Mouse (Mus musculus) hindlimb bud, embryonic 11.5 days (tissue): ENCODE data around the gene Tgtp2.
"Not testable (repeated sequence)": the region's sequence is repeated elsewhere in the genome, so short reads cannot be mapped to it uniquely, and the experiment has no call there.

Experiments used
- DNase-seq: peaks from one replicate; pipeline ENCODE4 v3.0.0-alpha.2; 2012; ENCODE audit warnings: low read depth, low spot score; ENCODE audit errors: extremely low spot score

The Tgtp2 gene

DNA sequence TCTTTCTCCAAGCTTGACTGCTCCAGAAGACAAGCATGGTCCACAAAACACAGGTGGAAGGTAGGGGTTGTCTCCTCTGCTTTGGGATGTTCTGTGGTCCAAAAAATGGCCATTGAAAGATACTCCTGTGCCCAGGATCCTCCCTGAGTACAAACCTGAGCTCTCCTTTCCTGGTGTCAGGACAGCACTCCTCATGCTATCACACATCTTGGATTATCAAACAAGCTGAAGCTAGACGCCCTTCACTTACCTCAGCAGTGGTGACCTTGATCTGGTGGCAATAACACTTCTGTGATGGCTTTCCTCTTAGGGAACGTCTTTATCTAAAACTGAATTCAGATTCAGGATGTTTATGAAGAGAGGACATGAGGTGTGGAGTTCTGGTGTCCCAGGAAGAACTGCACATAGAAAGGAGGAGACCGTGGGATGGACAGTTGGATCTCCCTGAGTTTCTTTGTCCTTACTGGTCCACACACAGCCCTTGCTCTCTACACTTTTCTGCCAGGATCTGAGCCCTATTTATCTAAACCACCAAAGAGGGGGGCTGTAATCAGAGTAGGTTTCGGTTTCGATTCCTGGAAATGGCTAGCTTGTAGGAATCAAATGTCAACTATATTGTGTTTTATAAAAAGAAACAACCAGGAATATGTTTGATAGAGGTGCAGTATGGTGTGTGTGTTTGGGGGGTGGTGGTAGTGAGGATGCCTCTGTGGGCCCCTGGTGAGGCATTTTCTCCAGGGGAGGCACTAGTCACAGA is at the start of gene Tgtp2:
Tgtp2 (minus strand) TSS at position 494 of the 757 bp plus-strand sequence.
- DNase-seq = not testable (repeated sequence)

DNA sequence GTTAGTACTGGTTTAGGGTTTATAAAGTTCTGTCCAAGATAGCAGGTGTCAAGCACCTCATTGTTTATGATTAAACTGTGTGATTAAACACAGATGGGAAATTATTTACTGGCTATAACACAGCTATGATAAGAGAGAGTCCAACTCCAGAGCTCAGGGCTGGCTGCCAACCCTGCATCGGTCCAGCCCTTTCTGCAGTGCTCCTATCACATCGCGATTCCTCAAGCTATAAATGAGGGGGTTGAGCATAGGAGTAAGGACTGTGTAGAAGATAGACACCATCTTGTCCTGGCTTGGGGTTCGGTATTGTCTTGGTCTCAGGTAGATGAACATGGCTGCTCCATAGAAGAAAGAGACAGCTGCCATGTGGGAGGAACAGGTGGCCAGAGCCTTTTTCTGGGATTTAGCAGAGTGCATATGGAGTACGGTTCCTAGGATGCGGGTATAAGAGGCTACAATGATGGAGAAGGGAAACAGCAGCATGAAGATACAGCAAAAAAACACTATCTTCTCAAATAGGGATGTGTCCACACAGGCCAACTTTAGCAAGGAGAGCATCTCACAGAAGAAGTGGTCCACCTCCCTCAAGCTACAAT is 48.7 kb upstream of the Tgtp2 start:
- DNase-seq = no peak

DNA sequence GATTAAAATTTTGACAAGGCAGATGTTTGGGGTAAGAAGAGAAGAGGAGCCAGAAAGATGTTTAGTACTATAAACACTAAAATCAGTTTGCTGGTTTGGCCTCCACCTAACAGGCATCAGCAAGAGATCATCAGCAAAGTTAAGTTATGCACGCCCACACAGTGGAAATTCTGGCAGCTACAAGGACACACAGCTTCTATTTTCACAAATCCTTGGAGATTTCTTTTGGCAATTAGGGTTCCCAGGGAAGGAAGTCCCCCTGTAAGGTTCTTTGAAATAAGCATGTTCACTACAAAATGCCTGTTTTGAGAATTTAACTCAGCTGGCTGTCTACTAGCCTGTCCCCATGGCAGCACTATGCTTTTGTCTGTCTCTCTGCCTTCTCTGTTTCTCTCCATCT is 47.0 kb upstream of the Tgtp2 start:
- DNase-seq = no peak

DNA sequence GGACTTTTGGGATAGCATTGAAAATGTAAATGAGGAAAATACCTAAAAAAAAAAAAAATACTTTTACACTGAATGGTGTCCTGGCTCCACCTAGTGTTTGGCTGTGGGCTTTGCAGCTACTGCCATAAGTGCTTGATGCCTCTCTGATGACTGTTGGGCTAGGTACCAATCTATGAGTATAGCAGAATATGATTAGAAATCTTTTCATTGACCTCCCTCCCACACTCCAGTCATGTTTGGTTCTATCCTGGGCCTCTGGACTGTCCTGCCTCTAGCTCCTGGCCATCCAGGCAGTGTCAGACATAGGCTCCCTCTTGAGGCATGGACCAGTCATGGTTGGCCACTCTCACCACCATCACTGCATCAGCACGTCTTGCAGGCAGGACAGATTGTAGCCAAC is 44.8 kb upstream of the Tgtp2 start:
- no peak for DNase-seq

DNA sequence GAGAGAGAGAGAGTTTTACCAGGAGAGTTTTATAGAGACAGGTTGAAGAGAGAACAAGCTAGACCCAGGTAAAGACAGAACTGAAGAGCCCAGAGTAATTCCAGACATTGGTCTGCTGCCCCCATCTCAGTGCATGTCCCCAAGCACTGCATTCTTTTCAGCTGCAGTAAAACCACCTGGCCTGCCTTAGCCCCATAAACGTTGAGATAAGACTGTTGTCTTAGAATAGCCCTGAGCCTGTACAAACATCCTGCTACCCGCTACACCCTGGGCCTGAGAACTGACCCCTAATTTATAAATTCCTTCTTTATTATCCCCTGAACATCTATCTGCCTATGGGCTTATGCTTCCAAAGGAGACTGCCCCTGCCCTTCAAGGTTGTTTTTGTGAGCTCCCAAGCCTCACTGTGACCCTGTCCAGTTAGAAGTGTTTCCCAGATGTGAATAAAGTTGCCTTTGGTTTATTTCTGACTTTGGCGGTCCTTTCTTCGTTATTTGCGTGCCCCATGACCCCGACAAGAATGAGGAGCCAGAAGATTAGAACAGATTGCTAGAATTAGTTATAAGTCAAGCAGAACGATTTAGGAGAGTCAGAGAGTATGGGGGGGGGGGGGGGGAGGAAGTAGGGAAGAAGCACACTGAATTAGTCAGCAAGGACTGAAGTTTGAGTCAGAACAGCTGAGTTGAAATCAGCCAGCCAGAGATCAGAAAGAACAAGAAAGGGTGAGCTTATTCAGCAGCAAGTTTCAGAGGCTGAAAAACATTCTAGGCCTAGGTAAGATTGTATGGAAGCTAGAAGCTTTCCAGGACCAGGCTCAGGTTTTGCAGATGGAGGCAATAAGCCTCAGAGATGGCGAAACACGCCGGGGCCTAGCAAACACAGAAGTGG is 43.9 kb upstream of the Tgtp2 start:
- DNase-seq = no peak

DNA sequence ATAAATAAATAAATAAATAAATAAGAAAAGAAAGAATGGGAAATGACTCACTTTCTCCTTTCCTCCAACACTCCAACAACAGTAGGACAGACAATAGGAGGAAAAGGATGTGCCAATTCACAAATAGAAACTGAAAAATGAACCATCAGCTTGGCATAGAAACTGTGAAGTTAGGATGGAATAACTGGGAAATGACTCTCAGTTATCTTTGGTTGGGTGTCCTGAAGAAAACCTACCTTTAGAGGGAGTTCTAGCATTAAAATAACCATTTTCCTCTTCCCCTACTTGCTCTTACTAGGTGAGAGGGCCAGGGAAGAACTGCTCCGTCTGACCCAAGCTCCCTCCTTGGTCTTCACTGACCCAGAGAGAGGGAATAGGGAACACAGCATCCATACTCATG is 41.7 kb upstream of the Tgtp2 start:
- no peak for DNase-seq

DNA sequence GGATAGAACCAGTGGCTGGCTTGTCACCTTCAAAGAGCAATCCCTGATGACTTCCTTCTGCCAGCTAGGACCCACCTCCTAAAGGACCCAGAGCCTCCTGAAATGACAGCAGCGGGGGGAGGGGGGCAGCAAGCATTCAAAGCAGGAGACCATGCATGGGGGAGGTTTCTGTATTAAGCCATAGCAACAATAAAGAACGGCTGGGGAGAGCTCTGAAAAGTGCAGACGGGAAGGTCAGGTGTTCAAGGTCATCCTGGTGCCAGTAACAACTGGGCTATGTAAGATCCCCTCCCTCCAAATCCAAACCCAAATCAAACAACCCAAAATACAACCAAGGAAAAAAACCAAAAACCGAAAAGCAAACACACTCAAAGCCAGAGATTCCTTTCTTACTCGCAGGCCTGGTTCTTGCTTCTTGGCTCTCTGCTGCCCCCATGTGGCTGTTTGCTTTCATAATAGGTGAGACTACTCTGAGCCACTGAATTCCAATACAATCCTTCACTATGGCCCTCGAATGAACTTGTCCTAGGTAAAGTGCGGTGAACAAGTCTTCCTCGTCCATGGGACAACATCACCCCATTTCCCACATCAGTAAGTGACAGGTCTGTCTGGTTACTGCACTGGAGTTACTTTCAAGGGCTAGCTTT is 39.2 kb upstream of the Tgtp2 start:
- DNase-seq = peak; percentile 83

DNA sequence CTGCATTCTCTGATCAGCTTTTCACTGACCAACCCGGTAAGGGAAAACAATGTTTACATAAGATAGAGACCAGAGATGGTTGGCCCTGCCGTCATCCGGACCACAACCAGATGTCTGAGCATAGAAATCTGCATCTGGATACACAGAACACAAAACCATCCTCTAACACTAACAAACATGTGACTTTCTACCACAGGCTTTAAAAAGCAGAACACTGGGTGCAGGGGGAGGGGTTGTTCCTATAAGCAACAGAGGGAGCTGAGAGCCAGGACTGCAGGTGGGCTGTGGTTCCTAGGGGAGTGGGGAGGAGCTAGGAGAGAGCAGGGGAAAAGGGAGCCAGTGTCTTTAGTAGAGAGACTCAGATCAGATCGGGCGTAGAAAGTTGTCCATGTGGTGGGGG is 37.5 kb upstream of the Tgtp2 start:
- no peak for DNase-seq

DNA sequence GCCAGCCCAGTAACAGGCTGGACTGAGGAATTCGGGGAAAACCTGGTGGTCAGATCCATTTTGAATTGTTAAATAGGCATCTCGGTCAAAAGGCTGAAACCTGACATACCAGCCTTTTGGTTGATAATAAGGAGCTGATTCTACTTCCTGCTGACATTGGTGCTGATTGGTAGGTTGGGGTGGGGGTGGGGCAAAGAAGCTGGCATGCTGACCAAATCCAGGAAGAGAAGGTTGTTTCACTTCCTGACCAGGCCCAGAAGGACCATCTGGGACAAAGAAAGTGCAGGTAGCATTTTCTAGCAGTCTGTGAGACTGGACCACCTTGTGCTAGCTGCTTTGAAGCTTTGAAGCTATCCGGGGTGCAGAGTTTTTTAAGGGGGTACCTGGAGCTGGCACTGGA is 36.4 kb upstream of the Tgtp2 start:
- no peak for DNase-seq

DNA sequence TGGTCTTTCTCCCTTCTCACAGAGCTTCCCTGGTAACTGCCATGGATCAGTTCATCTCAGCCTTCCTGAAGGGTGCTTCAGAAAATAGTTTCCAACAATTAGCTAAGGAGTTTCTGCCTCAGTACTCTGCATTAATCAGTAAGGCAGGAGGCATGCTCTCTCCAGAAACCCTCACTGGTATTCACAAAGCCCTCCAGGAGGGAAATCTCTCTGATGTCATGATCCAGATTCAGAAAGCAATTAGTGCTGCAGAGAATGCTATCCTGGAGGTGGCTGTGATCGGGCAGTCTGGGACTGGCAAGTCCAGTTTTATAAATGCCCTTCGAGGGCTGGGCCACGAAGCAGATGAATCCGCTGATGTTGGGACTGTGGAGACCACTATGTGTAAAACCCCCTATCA is 31.4 kb upstream of the Tgtp2 start:
- DNase-seq = no peak

DNA sequence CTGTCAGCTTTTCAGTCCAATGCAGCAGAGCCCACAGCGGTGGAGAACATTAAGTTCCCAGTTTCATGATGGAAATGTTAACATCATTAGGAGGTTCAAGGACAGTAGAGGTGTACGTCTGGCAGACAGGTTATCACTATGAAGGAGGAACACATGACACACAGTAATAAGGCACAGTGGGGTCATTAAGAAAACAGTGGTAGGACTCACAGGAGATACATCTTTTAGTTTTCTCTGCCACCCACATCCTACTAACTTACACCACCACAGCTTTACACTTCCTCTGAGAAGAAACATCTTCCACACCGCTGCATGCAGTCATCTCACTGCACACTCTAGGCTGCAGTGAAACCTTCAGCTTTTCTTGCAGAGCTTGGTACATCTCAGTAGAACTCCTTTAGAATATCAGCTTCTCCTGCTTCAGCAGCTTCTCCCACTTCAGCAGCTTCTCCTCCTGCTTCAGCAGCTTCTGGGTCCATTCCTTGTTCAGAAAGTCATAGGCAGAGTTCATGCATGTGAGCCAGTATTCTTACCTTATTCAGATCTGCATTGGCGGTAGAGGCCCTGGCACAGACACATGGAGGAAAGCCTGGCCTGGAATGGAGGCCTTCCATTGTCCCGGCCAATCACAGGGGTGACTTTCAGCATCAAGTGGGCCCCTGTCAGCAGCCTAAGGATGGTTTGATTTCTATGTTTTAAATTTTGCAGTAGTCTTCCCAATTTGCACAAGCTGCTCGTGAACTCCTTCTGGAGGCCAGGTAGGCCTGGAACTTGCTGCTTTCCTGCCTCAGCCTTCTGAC is 30.1 kb upstream of the Tgtp2 start:
- no peak for DNase-seq

DNA sequence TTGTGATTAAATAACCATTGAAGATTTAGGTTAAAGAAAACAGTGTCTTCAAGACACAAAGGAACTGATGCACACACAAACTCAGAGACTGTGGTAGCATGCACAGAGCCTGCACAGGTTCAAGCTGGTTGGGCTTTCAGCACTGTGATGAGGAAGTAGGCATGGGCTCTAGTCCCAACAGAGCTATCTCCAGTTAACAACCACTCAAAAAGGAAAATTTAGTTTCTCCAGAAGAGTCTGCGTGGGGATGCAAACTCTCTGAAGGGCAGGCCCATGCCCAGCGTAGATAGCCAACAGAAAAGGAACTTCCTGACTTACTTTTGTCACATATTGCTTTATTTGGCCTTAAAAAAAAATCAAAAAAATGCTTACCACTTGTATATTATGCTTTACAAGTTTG is 28.8 kb upstream of the Tgtp2 start:
- no peak for DNase-seq

DNA sequence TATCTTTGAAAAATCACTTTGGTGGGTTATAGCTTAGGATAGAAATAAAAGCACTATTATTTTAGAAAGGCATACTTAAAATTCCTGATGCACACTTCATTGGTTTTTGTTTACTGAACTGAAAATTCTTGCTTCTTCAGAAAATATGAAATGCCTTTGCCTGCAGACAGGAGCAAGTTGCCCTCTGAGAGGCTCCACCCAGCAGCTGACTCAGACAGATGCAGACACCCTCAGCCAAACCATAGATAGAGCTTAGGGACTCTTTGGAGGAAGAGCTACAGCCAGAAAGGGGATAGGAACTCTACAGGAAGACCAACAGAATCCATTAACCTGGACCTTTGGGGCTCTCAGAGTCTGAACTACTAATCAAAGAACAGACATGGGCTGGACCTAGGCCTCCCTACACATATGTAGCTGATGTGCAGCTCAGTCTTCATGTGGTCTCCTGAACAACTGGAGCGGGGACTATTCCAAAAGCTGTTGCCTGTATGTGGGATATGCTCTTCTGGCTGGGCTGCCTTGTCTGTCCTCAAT is 28.1 kb upstream of the Tgtp2 start:
- DNase-seq = no peak

DNA sequence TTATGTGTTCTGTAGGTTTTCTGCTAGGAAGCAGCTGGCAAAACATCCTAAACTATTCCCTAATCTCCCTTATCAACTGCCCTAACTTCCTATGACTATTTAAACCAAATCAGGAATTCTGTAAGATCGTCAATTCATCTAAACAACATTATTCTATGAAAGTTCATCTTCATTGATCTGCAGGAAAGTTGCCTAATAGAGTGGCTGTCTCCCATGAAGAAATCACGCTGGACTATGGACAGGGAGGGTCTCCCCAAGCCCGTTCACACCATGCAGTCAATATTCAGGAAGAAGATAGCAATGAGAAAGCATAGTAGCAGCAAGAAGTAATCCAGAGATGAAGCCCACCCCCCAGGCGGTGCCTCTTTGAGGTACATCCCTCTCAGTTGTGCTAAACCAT is 27.2 kb upstream of the Tgtp2 start:
- no peak for DNase-seq

DNA sequence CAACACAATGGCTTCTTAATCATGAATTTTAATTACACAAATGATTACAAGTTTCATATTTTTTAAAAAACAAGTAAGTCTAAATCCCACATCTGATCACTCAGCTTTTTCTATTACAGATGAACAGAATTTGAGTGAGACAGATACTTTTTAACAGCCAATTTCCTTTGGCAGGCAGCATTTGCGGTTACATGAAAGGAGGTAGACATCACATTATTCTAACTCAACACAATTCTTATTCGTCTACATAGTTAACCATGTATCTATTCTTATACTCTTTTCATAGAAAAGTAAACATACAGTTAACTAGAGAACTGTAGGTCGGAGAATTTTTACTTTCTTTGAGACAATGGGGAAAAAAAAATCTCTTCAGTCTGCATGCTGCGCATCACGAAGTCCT is 26.5 kb upstream of the Tgtp2 start:
- DNase-seq = no peak

DNA sequence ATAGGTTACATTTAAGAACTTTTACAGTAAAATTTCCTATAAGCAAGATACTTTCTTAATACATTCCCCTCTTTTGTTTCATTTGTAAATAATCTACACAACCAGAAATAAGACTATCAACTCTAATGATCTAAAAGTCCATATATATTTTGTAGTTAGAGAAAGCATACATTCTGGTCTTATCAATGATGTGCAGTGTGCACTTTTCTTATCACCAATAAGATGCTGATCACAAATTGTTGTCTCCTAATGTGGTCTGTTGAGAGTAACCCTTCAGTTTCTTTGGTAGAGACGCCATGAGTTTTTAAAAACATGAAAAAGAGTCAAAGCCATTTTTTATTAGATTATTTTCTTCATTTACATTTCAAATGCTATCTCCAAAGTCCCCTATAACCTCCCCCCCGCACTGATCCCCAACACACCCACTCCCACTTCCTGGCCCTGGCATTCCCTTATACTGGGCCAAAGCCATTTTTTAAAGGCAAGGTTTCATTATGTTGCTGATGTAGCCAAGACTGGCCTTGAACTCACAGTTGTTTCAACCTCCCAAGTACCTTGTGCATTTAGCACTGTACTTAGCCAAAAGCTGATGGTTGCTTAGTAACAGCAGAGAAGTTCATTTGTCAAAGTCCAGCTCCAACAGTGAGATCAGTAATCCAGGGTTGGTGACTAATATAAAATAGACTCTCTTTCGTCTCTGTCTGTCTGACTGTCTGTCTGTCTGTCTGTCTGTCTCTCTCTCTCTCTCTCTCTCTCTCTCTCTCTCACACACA is 25.9 kb upstream of the Tgtp2 start:
- DNase-seq = no peak

DNA sequence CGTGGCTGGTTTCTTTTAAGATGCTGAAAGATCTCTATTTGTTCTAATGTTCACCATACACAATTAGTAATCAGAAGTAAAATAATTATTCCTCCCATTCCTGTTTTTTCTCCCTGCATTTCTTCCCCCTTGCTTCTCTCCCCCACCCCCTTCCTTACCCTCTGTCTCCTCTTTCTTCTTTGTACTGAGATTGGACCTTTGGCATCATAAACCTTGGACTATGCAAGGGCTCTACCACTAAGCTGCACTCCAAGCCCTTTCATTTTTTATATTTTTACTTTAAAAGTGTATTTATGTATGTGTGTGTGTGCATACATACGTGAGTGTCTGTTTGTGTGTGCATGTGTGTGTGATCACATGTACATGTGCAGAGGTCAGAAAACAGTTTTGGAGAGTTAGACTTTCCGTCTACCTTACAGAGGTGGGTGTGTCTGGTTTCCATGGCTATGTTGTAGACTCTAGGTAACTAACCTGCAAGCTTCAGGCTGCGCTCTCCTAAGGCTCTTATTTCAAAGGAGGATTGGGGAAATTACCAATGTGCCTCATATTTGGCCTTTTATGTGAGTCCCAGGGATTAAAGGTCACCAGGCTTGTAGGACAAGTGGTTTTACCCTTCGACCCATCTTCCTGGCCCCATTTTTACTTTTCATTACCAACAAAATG is 25.1 kb upstream of the Tgtp2 start:
- DNase-seq = no peak

DNA sequence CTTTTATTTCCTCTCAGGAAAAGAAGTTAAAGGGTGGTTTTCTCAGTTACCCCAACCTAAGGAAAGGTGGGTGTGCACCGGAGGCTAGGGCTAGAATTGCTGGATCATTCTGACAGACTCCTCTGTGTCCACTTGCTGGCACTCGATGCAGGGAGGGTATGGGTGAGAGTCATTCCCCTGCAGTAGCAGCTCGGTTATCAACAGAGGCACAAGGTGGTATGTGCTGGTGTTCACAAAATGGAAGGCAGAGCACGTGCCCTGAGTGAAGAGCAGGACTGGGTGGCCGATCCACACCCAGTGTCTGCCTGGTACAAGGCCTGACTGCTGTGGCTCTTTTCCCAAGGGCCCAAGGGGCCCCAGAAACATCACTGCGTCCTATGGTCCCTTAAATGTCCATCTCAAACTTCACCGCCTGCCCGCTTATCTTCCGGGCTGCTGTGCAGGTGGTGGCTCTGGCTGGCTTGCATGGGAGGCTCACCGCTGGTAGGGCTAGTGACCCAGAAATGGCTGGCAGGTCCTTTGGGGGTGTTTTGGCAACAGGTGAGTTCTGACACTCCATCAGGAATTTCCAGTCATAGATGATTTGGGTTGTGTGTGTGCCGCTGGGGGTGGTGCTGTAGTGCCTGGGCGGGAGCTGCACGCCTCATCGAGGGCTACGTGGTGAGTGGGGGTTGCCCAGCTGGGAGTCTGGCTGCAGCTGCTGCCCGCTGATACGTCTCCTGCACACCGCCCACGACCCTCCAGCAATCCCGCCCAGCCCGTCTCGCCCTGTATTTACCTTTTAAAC is 24.0 kb upstream of the Tgtp2 start:
- DNase-seq = no peak
